Mouse (Mus musculus) lung, postnatal 0 days (tissue): Measurements from ENCODE around the gene Vegfb. TPM values are rescaled to one million over a fixed set of nuclear protein-coding genes. Genes with fewer than 3 reads are reported as not detected.

ENCODE experiments used
- ATAC-seq: fragments of 200-750 bp; cut with Nextera tagmentation; 2 replicates; pipeline ENCODE4 v1.8.0; 2017; ENCODE audit warnings: moderate library complexity
- DNase-seq: peaks from one replicate; pipeline ENCODE4 v3.0.0-alpha.2; 2016; ENCODE audit warnings: low spot score
- H3K27ac ChIP-seq: fragments of 300-500 bp; sonication (generic); 2 replicates; pipeline ENCODE4 v1.5.1; 2014; ENCODE audit warnings: antibody characterized with exemption, mild to moderate bottlenecking, low read length, mixed read lengths
- H3K27me3 ChIP-seq: fragments of 300-500 bp; sonication (generic); replicated peaks from 2 replicates; pipeline ENCODE4 v1.6.1; 2014; ENCODE audit warnings: low read length, mixed read lengths; ENCODE audit not compliant: insufficient read depth
- H3K36me3 ChIP-seq: fragments of 300-500 bp; sonication (generic); 2 replicates; pipeline ENCODE4 v1.6.1; 2014; ENCODE audit warnings: low read length, mixed read lengths; ENCODE audit not compliant: insufficient read depth
- H3K4me1 ChIP-seq: fragments of 300-500 bp; sonication (generic); 2 replicates; pipeline ENCODE4 v1.6.1; 2014; ENCODE audit warnings: antibody characterized with exemption, low read depth, low read length, mixed read lengths; ENCODE audit not compliant: insufficient read depth
- H3K4me2 ChIP-seq: fragments of 300-500 bp; sonication (generic); replicated peaks from 2 replicates; pipeline ENCODE4 v1.6.1; 2014; ENCODE audit warnings: low read depth, mild to moderate bottlenecking, low read length, moderate library complexity, mixed read lengths
- H3K4me3 ChIP-seq: fragments of 300-500 bp; sonication (generic); 2 replicates; pipeline ENCODE4 v1.5.1; 2014; ENCODE audit warnings: low read depth, low read length
- H3K9ac ChIP-seq: fragments of 300-500 bp; sonication (generic); replicated peaks from 2 replicates; pipeline ENCODE4 v1.6.1; 2014; ENCODE audit warnings: low read depth, mild to moderate bottlenecking
- H3K9me3 ChIP-seq: fragments of 300-500 bp; sonication (generic); 2 replicates; pipeline ENCODE4 v1.6.1; 2016; ENCODE audit warnings: low read length, mixed read lengths
- CTCF ChIP-seq: IDR thresholded peaks from 2 replicates; pipeline ENCODE4 v1.5.1; 2016; ENCODE audit warnings: antibody characterized with exemption, mild to moderate bottlenecking
- EP300 ChIP-seq: IDR thresholded peaks from 2 replicates; pipeline ENCODE4 v1.6.1; 2016; ENCODE audit warnings: antibody characterized with exemption, mild to moderate bottlenecking, control low read depth
- WGBS: fragments of 180-500 bp; shearing (Covaris S2); extraction: QIAGEN DNeasy Blood & Tissue Kit; methylation state at CpG from one replicate; pipeline ENCODE4 v1.1.7; 2014; 5-methylcytosine and 5-hydroxymethylcytosine counted together
- polyA plus RNA-seq: library from polyadenylated mRNA; unstranded; fragments of >200 nt; fragmentation: Nextera tagmentation; extraction: Ambion mirVana; gene quantifications from 2 replicates; pipeline ENCODE4 v1.2.1, GENCODE M21; 2015

The Vegfb gene
- polyA plus RNA-seq, 1 experiment from 2014 or later, result 27.1 TPM

DNA sequence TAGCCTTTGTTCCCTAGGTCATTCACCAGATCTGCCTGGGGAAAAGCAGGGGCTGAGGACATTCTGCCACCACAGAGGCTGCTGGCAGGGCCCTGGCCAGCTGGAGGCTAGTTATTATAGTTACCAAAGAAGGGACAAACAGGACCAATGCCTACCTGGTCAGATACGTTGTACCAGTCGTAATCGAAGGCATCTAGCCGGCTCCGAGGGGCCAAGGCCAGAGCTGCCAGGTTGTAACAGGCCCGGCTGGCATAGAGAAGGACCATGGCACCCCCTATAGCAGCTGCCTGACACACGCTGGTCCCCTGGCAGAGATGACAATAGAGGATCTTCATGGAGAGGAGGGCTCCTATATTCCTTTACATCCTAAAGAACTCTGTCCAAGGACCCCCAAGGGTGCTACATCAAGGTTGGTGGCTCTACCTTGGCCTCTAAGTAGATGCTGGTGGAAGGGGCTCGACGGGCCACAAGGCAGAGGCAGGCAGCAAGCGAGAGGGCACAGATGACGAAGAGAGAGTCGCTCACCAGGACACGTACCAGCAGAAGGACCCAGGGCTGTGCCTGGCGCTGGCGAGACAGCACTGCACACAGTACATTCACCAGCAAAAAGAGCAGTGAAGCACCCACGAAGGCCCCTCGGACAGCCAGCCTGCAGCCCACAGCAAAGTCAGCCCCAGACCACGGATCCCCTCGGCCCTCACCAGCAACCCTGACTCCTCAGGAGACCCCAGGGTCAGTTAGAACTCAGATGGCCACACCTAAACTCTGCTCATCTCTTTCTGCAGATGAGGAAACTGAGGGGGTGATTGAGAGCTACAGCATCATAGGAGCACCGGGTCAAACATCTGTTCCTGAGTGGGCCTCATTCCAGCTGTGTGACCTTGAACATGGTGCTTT lies 48.1 kb downstream of the Vegfb start:
- Histone ChIP-seq H3K4me3 (no peak overlapping the region), H3K9ac (no peak overlapping the region), H3K4me2 (no peak overlapping the region), H3K36me3 (no peaks in the 10 kb centered on the region), H3K4me1 (peaks cover 4% of the 10 kb centered on the region), H3K9me3 (no peaks in the 10 kb centered on the region), H3K27ac (no peak overlapping the region), H3K27me3 (peaks cover 15% of the 10 kb centered on the region; the same call in 1 of the 2 replicates)
- ATAC-seq, result no peak
- TF ChIP-seq EP300, result no peak
- no peak for DNase-seq
- 86% methylated on average over 20 of the region's 20 CpGs for whole genome bisulfite sequencing

DNA sequence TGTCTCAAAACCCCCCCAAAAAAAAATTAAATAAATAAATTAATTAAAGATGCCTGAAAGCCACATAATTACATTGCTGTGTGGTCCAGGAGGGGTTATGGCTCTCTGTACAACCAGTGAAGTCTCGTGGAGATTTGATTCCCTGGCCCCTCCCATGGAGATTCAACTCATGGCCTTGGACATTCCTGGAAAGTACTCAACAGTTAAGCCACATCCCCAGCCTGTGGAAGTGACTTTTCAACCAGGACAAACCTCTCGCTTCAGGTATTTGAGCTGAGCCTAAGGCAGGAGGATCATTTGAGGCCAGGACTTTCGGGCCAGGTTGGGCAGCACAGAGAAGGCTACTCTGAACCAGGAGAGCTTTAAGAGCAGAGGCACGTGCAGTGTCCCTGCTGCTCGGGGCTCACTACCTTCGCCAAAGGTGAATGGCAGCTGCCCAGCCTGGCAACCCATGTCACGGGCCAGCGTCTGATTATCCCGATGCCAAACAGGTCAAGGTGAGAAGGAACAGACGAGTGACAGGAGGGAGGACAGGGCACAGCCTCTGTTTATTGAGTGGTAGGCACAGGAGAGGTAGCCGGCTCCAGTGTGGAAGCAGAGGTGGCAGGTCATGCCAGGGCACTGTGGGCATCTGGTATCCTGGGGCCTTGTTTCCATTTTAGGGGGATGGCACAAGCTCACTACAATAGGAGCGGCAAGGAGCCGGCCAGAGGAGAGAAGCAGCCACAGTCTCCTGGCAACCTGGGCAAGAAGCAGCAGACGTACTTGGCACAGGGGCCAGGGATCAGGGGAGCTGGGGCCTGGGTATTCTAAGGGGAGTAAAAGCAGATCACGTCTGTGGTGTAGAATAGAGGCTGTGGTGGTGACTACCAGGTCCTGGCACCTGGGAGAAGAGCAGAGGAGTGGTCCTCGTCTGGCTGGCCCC lies 49.6 kb downstream of the Vegfb start:
- Histone ChIP-seq H3K4me1 (peaks cover 6% of the 10 kb centered on the region), H3K9me3 (no peaks in the 10 kb centered on the region), H3K36me3 (no peaks in the 10 kb centered on the region), H3K4me2 (no peak overlapping the region), H3K27ac (no peak overlapping the region), H3K4me3 (no peak overlapping the region), H3K9ac (no peak overlapping the region), H3K27me3 (peaks cover 30% of the 10 kb centered on the region; the same call in 1 of the 2 replicates)
- whole genome bisulfite sequencing, result 75% methylated on average over 16 of the region's 16 CpGs
- DNase-seq, result no peak
- TF ChIP-seq CTCF, result no peak
- TF ChIP-seq EP300, result no peak
- ATAC-seq, result no peak

DNA sequence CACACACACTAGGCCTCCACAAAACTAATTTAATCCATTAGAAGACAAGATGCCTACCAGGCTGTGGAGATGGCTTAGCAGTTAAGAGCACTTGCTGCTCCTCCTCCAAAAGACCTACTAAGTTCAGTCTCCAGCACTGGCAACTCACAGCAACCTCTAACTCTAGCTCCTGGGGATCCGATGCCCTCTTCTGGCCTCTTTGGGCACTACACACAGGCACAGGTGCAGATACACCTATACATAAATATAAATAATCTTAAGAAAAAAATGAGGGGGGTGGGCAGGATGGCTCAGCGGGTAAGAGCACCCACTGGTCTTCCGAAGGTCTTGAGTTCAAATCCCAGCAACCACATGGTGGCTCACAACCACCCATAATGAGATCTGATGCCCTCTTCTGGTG lies 51.2 kb downstream of the Vegfb start:
- no peak overlapping the region for H3K4me2 ChIP-seq
- no peaks in the 10 kb centered on the region for H3K9me3 ChIP-seq
- no peak for TF ChIP-seq EP300
- TF ChIP-seq CTCF, result peak; percentile 55
- no peaks in the 10 kb centered on the region for H3K36me3 ChIP-seq
- H3K27ac ChIP-seq, result no peak overlapping the region
- peaks cover 5% of the 10 kb centered on the region; the same call in 1 of the 2 replicates for H3K4me1 ChIP-seq
- DNase-seq, result no peak
- H3K27me3 ChIP-seq, result peaks cover 45% of the 10 kb centered on the region
- H3K4me3 ChIP-seq, result no peak overlapping the region
- no peak for ATAC-seq
- 17% methylated on average over 3 of the region's 3 CpGs for WGBS
- H3K9ac ChIP-seq, result no peak overlapping the region

DNA sequence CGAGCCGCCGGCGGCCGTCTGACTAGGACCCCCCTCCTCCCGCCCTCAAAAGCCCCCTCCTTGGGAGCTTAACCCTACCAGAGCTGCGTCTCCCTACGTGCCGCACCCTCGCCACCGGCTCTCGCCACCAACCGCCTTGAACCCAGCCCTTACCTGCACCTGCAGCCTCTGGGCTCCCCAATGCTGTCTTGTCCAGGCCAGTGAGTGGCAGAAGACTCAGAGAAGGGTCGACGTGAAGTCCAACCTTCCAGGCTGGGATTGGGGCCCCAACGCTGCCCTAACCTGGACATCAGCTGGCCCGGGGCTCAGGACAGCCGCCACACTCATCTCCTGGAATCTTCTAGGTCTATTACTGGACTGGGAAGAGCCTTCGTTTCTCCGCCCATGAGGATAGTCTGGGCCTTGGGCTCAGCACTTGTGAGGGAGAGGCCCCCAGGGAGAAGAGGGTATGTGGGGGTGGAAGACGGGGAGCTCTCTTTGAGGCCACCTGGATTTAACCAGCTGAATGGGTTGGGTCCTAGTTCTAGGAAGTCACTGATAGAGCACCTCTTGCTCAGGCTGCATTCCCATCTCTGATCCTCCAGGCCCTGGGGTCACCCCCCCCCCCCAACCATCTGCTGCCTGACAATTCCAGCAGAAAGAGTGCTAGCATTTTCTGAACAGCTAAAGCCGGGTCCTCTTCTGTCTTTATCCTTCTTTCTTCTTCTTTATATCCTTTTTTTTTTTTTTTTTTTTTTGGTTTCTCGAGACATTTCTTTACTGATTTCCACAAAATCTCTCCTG lies 53.1 kb downstream of the Vegfb start, which contains the start of gene Kcnk4:
TSS of gene Kcnk4 (minus strand) at position 321 of the 783 bp plus-strand sequence.
- WGBS, result 11% methylated on average over 22 of the region's 23 CpGs
- no peak for TF ChIP-seq EP300
- TF ChIP-seq CTCF, result no peak
- H3K36me3 ChIP-seq, result no peaks in the 10 kb centered on the region
- H3K9ac ChIP-seq, result no peak within 1 kb of the TSS; the same call in 1 of the 2 replicates
- no peak for DNase-seq
- no peak within 1 kb of the TSS for H3K27ac ChIP-seq
- H3K27me3 ChIP-seq, result peaks cover 47% of the 10 kb centered on the region
- peak within 1 kb of the TSS; percentile 72 for H3K4me2 ChIP-seq
- H3K4me3 ChIP-seq, result peak within 1 kb of the TSS; percentile 35
- H3K4me1 ChIP-seq, result peaks cover 5% of the 10 kb centered on the region; the same call in 1 of the 2 replicates
- H3K9me3 ChIP-seq, result no peaks in the 10 kb centered on the region
- ATAC-seq, result no peak

DNA sequence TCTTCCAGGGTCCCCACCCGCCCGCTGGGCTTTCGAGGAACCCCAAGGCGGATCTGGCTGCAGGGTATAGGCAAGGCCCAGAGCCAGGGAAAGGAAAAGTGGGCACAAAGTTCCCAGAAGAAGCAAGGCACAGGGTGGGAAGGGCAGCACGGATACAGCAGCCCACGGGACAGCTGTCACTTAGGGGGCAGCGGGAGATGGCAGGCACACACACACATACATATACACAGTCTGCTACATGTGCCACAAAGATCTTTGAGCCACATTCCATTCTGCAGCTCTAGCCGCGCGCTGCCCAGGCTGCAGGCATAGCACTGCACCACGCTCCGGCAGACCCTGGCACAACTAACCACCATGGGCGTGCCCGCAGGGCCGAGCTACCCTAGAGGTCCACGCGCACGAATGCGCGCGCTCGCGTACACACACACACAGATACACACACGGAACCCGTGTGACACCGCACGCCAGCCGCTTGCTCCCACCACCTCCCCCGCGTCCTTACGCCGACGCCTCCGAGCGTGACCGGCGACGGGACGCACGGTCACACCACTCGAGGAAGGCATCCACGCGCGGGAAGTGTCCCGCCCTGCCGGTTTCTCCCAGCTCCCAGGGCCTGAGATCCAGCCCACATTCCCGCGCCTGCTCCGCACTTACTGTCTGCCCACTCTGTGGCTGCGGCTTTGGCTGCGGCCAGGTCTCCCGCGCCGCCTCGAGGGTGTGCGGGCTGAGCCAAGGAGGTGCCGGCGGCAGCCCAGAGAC lies 53.8 kb downstream of the Vegfb start:
- no peaks in the 10 kb centered on the region for H3K36me3 ChIP-seq
- H3K4me3 ChIP-seq, result peak overlapping the region; percentile 35
- 6% methylated on average over 54 of the region's 58 CpGs for WGBS
- no peak overlapping the region; the same call in 1 of the 2 replicates for H3K9ac ChIP-seq
- H3K27me3 ChIP-seq, result peaks cover 47% of the 10 kb centered on the region
- DNase-seq (no peak), ATAC-seq (peak; percentile 53)
- H3K4me2 ChIP-seq, result peak overlapping the region; percentile 72
- TF ChIP-seq CTCF (no peak), EP300 (no peak)
- no peaks in the 10 kb centered on the region for H3K9me3 ChIP-seq
- H3K27ac ChIP-seq, result no peak overlapping the region
- H3K4me1 ChIP-seq, result peaks cover 5% of the 10 kb centered on the region; the same call in 1 of the 2 replicates
